In the genomic region with DNA sequence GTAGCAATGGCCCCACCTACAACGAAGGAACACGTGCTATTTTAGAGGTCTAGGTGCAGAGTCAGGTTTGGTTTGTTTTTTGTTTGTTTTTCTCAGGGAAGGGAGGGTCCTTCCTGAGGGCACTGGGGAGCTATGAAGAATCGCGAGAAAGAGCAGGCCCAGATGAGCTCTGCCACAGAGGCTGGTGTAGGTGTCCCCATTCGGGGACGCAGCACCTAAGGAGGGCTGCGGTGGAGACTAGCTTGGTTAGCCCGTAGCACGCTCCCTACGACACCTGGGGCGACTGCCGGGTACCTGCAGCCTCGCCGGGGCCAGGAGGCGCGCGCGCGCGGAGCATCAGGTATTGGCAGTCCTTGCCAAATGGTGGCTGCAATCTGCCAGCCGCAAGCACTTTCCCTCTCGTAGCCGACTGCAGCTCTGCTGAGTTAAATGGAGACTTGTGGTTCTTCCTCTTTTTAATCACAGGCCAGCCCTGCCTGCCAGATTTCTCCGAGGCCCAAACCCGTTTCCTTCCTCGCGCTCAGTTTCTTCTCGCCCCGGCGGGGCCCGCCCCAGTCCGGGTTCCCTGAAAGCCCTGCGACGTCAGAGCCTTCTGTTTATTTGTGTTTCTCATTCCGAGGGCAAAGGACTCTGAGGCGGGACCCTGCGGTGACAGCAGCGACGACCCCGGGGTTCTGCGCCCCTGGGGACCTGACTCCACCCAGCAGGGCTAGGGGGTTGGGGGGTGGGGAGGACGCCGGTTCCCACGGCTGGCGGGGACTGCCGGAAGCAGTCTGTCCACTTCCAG, we compare ENCODE assay signal across 8 mouse cellular contexts. TPM values are rescaled to one million over a fixed set of nuclear protein-coding genes. Genes with fewer than 3 reads are reported as not detected.
DNase-seq lines count a peak whose midpoint lies in the region; ATAC-seq lines count a peak whose summit lies in the region.

No protein-coding gene starts in this region.

- peak; percentile 92 for DNase-seq in A20 (ENCODE audit: low read depth, low spot score)
- DNase-seq in ES-CJ7 (ENCODE audit: low read depth, low spot score) = peak; percentile 56
- DNase-seq in heart, postnatal 10 days = peak; percentile 76 to 79
- peak; percentile 67 to 79 for DNase-seq in kidney, postnatal 4 days
- DNase-seq in spleen, postnatal 14 days (ENCODE audit: low spot score in 2 of 2) = peak; percentile 48 to 66
- no peak for DNase-seq in testis, postnatal 14 days (ENCODE audit: low spot score)

- ATAC-seq in embryonic facial prominence, embryonic 12.5 days (ENCODE audit: insufficient number of reproducible peaks, insufficient read depth, low FRiP score, low TSS enrichment) = no peak
- peak; percentile 12 for ATAC-seq in megakaryocyte progenitor cell, adult 5-6 weeks (replicated peaks; ENCODE audit: poor library complexity)

- H3K4me2 ChIP-seq in embryonic facial prominence, embryonic 12.5 days (replicated peaks) = peak overlapping the region; percentile 95

- H3K27me3 ChIP-seq in embryonic facial prominence, embryonic 12.5 days = peaks cover 50% of the 10 kb centered on the region

- H3K9me3 ChIP-seq in embryonic facial prominence, embryonic 12.5 days = no peaks in the 10 kb centered on the region

- H3K36me3 ChIP-seq in embryonic facial prominence, embryonic 12.5 days = no peaks in the 10 kb centered on the region

- intact Hi-C loops in heart, postnatal 10 days (cut with DNase I) = no loop called here

- H3K4me3 ChIP-seq in embryonic facial prominence, embryonic 12.5 days = peak overlapping the region; percentile 75

- WGBS in embryonic facial prominence, embryonic 12.5 days = under 1% methylated on average over 46 of the region's 46 CpGs

- 0 out of 2 replicates have a peak overlapping the region, but pooled peaks have one; percentile 17 for H3K9ac ChIP-seq in embryonic facial prominence, embryonic 12.5 days

- no peak overlapping the region; the same call in 1 of the 2 replicates for H3K27ac ChIP-seq in embryonic facial prominence, embryonic 12.5 days

- peaks cover 42% of the 10 kb centered on the region for H3K4me1 ChIP-seq in embryonic facial prominence, embryonic 12.5 days

RNA-seq across cellular contexts. Expression of gene Sh2b3, which starts 1.1 kb away (rescaled TPM):
- 13.1 and 14.4 TPM in 2 replicates for polyA plus RNA-seq in embryonic facial prominence, embryonic 12.5 days (2016; fragmentation: Nextera tagmentation; extraction: Ambion mirVana)
- total RNA-seq in heart, postnatal 10 days (2021) = 10 to 100 TPM; 38.2 to 38.7 TPM
- 28.2 and 31.7 TPM in 2 replicates for total RNA-seq in megakaryocyte progenitor cell, adult 5-6 weeks (2015)
- 13.5 and 13.6 TPM in 2 replicates for total RNA-seq in megakaryocyte progenitor cell, adult 5-6 weeks (2017)

RNA-seq across cellular contexts. Expression of gene Pheta1, which starts 10.2 kb away (rescaled TPM):
- 47.3 and 48.1 TPM in 2 replicates for polyA plus RNA-seq in embryonic facial prominence, embryonic 12.5 days (2016; fragmentation: Nextera tagmentation; extraction: Ambion mirVana)
- total RNA-seq in heart, postnatal 10 days (2021) = 10 to 100 TPM; 13.3 to 15.2 TPM
- total RNA-seq in megakaryocyte progenitor cell, adult 5-6 weeks (2015) = 0.35 and 1.7 TPM in 2 replicates
- 1.6 and 2.4 TPM in 2 replicates for total RNA-seq in megakaryocyte progenitor cell, adult 5-6 weeks (2017)

Comparison
In these comparisons a context has a peak if more than half of its experiments do, and no peak if none do; other contexts are left out.
1. RNA of gene Pheta1, which starts 10.2 kb away (total RNA-seq): 13.3 to 15.2 TPM in heart, postnatal 10 days; 0.35 to 2.4 TPM in megakaryocyte progenitor cell, adult 5-6 weeks; every median in the first group is over 4 times any median in the second.